Mouse (Mus musculus) heart, embryonic 13.5 days (tissue): ENCODE results near the gene C130074G19Rik. TPM values are rescaled to one million over a fixed set of nuclear protein-coding genes. Genes with fewer than 3 reads are reported as not detected.

Source experiments
- ATAC-seq: fragments of 200-750 bp; cut with Nextera tagmentation; 2 replicates; pipeline ENCODE4 v1.8.0; 2017; ENCODE audit warnings: moderate TSS enrichment; ENCODE audit not compliant: insufficient number of reproducible peaks, low FRiP score, low TSS enrichment; ENCODE audit errors: extremely low read depth
- H3K27ac ChIP-seq: fragments of 300-500 bp; sonication (generic); replicated peaks from 2 replicates; pipeline ENCODE4 v1.5.1; 2015; ENCODE audit warnings: moderate library complexity, mild to moderate bottlenecking, inconsistent platforms
- H3K27me3 ChIP-seq: fragments of 300-500 bp; sonication (generic); replicated peaks from 2 replicates; pipeline ENCODE4 v1.6.1; 2015; ENCODE audit warnings: mild to moderate bottlenecking, inconsistent platforms
- H3K36me3 ChIP-seq: fragments of 300-500 bp; sonication (generic); 2 replicates; pipeline ENCODE4 v1.6.1; 2015; ENCODE audit warnings: mild to moderate bottlenecking, inconsistent platforms
- H3K4me1 ChIP-seq: fragments of 300-500 bp; sonication (generic); 2 replicates; pipeline ENCODE4 v1.6.1; 2015; ENCODE audit warnings: inconsistent platforms
- H3K4me2 ChIP-seq: fragments of 300-500 bp; sonication (generic); 2 replicates; pipeline ENCODE4 v1.6.1; 2015; ENCODE audit warnings: inconsistent platforms, mild to moderate bottlenecking, moderate library complexity
- H3K4me3 ChIP-seq: fragments of 300-500 bp; sonication (generic); 2 replicates; pipeline ENCODE4 v1.5.1; 2015; ENCODE audit warnings: moderate library complexity, mild to moderate bottlenecking, inconsistent platforms
- H3K9ac ChIP-seq: fragments of 300-500 bp; sonication (generic); 2 replicates; pipeline ENCODE4 v1.6.1; 2015; ENCODE audit warnings: inconsistent platforms, mild to moderate bottlenecking, moderate library complexity
- H3K9me3 ChIP-seq: fragments of 300-500 bp; sonication (generic); 2 replicates; pipeline ENCODE4 v1.6.1; 2016; ENCODE audit warnings: inconsistent platforms
- WGBS: fragments of 180-500 bp; shearing (Covaris S2); methylation state at CpG from one replicate; pipeline ENCODE4 v1.1.7; 2015; ENCODE audit warnings: mixed read lengths; 5-methylcytosine and 5-hydroxymethylcytosine counted together
- polyA plus RNA-seq: library from polyadenylated mRNA; unstranded; fragments of >200 nt; fragmentation: Nextera tagmentation; extraction: Ambion mirVana; gene quantifications from 2 replicates; pipeline ENCODE4 v1.2.1, GENCODE M21; 2015

The C130074G19Rik gene
- polyA plus RNA-seq, 1 experiment from 2014 or later, result 0.71 TPM

GRCm38 (mm10) chr1:184873910-184874309 lies 9.1 kb downstream of the C130074G19Rik start:
- H3K4me1 ChIP-seq, result peaks cover 11% of the 10 kb centered on the region; the same call in 1 of the 2 replicates
- H3K4me3 ChIP-seq, result no peak overlapping the region
- no peak for ATAC-seq
- no peak overlapping the region for H3K4me2 ChIP-seq
- no peaks in the 10 kb centered on the region for H3K36me3 ChIP-seq
- no peak overlapping the region for H3K9ac ChIP-seq
- no peak overlapping the region for H3K27ac ChIP-seq
- no peaks in the 10 kb centered on the region for H3K9me3 ChIP-seq
- H3K27me3 ChIP-seq, result no peaks in the 10 kb centered on the region
- 76% methylated on average over 11 of the region's 11 CpGs for WGBS

DNA sequence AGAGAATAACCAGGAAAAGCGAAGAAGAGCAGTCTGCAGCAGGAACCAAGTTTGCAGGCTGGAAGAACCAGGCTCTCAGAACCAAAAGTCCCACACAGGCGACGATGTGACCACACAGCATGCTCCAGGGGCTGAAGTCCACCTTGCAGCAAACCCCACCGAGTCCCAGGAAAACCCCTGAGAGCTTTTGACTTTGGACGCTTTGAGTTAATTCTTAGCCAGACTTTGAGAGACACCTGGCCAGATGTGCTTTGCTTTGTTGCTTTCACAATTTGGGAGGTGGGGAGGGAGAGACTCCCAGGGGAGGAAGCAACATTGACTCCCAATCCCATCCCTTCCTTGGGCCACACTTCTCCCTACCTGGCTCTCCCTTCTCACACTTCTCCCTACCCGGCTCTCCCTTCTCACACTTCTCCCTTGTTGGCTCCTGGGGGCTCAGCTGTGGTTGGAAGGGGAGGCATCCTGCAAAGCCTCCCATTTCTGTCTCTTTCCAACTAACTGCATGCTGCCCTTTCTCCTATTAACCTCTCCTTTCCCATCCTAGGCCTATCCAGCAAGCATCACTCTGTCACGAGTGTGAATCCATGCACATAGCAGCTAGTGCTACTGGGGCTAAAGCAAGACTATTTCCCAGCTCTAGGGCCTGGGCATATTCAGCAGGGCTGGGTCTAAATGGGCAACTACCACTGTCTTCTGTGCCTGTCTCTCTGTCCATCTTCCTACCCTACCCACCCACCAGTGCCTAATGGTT lies 10.8 kb downstream of the C130074G19Rik start:
- Histone ChIP-seq H3K36me3 (no peaks in the 10 kb centered on the region), H3K27me3 (no peaks in the 10 kb centered on the region), H3K4me2 (no peak overlapping the region), H3K4me3 (no peak overlapping the region), H3K4me1 (peaks cover 10% of the 10 kb centered on the region; the same call in 1 of the 2 replicates), H3K9me3 (no peaks in the 10 kb centered on the region), H3K27ac (no peak overlapping the region), H3K9ac (no peak overlapping the region)
- 73% methylated on average over 7 of the region's 7 CpGs for WGBS
- ATAC-seq, result no peak

DNA sequence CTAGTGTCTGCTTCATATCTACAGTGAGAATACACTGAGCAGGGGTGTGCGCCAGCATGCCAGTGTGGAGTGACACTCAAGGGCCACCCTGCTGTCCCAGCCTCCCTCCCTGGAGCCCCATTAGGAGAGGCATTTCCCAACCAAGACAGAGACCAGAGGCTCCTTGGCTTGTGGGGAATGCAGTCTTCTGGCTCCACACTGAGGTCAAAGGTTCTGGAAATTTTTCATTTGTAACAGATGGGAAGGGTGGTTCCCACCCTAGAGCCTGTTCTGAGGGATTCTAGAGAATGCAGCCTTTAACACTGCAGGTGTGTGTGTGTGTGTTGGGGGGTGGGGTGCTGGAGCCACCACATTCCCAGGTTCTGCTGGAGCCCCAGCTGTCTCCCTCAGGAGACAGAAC lies 11.5 kb downstream of the C130074G19Rik start:
- H3K27me3 ChIP-seq, result no peaks in the 10 kb centered on the region
- no peak overlapping the region for H3K27ac ChIP-seq
- H3K4me1 ChIP-seq, result peaks cover 10% of the 10 kb centered on the region; the same call in 1 of the 2 replicates
- H3K4me2 ChIP-seq, result no peak overlapping the region
- no peak for ATAC-seq
- no peaks in the 10 kb centered on the region for H3K9me3 ChIP-seq
- H3K9ac ChIP-seq, result no peak overlapping the region
- WGBS, result 81% methylated on average over 1 of the region's 1 CpGs
- no peaks in the 10 kb centered on the region for H3K36me3 ChIP-seq
- H3K4me3 ChIP-seq, result no peak overlapping the region

- Histone ChIP-seq H3K27me3 (no peaks in the 10 kb centered on the region), H3K4me3 (no peak overlapping the region), H3K4me2 (no peak overlapping the region), H3K36me3 (no peaks in the 10 kb centered on the region), H3K27ac (no peak overlapping the region), H3K9me3 (no peaks in the 10 kb centered on the region), H3K4me1 (peaks cover 10% of the 10 kb centered on the region; the same call in 1 of the 2 replicates), H3K9ac (no peak overlapping the region)
- ATAC-seq, result no peak
- 72% methylated on average over 11 of the region's 11 CpGs for WGBS
Measured at GRCm38 (mm10) chr1:184870646-184871385, 12.2 kb downstream of the C130074G19Rik start.

- 0 out of 2 replicates have a peak overlapping the region, but pooled peaks have one; percentile 24 for H3K27ac ChIP-seq
- WGBS, result 66% methylated on average over 4 of the region's 4 CpGs
- no peak for ATAC-seq
- H3K27me3 ChIP-seq, result no peaks in the 10 kb centered on the region
- peaks cover 10% of the 10 kb centered on the region; the same call in 1 of the 2 replicates for H3K4me1 ChIP-seq
- H3K4me2 ChIP-seq, result no peak overlapping the region
- no peaks in the 10 kb centered on the region for H3K9me3 ChIP-seq
- H3K36me3 ChIP-seq, result no peaks in the 10 kb centered on the region
- H3K4me3 ChIP-seq, result no peak overlapping the region
- H3K9ac ChIP-seq, result no peak overlapping the region
Measured at GRCm38 (mm10) chr1:184869939-184870565, 13.0 kb downstream of the C130074G19Rik start.

DNA sequence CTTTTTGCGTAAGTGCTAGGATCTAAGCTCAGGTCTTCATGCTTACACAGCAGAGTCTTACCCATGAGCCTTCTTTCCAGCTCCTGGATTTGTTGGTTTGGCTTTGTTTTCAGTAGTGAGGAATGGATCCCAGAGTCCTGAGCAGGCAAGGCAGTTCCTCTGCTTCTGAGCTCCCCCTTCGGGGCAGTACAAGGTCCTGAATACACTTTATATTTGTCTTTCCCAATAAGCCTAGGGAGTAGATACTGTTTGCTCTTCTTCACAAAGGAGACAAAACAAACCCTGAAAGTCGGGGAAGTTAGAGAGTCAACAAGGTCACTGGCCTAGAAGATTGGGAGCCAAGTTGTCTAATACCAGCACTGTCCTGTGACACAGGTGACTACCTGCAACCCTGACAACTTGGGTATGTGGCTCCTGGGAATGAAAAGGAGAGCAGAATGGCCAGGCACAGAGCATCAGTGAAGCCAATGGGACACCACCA lies 15.3 kb downstream of the C130074G19Rik start:
- WGBS, result 78% methylated on average over 3 of the region's 3 CpGs
- ATAC-seq, result no peak
- Histone ChIP-seq H3K4me3 (no peak overlapping the region), H3K36me3 (no peaks in the 10 kb centered on the region), H3K4me1 (peaks cover 18% of the 10 kb centered on the region; the same call in 1 of the 2 replicates), H3K27me3 (no peaks in the 10 kb centered on the region), H3K4me2 (no peak overlapping the region), H3K9me3 (no peaks in the 10 kb centered on the region), H3K27ac (no peak overlapping the region), H3K9ac (no peak overlapping the region)

DNA sequence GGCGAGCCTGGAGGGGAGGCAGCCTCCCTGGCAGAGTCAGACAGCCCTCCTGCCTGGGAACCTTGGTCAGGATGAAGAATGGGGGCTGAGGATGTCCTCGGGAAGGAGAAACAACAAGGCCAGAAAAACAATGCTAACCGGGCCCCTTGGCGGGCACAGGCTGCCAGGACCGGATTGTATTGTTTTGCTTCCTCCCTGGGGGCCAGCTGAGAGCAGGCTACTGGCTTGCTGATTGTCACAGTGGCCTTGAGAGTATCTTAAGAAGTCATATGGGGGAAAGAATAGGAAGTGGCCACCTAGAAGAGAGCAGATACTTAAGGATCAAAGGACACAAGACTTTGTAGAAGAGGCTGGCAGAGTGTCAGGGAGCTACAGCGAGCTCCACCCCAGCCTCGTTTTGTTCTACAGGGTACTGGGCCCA lies 18.6 kb downstream of the C130074G19Rik start:
- peak overlapping the region; percentile 74 for H3K27ac ChIP-seq
- 28% methylated on average over 7 of the region's 7 CpGs for WGBS
- H3K4me2 ChIP-seq, result no peak overlapping the region
- ATAC-seq, result no peak
- H3K36me3 ChIP-seq, result no peaks in the 10 kb centered on the region
- H3K4me1 ChIP-seq, result 0 out of 2 replicates have a peak, but pooled peaks cover 7% of the 10 kb centered on the region
- H3K4me3 ChIP-seq, result no peak overlapping the region
- H3K9ac ChIP-seq, result no peak overlapping the region
- H3K9me3 ChIP-seq, result no peaks in the 10 kb centered on the region
- no peaks in the 10 kb centered on the region for H3K27me3 ChIP-seq

GRCm38 (mm10) chr1:184862636-184863035 lies 20.4 kb downstream of the C130074G19Rik start:
- no peak overlapping the region for H3K27ac ChIP-seq
- no peak overlapping the region for H3K4me3 ChIP-seq
- no peaks in the 10 kb centered on the region for H3K27me3 ChIP-seq
- H3K9me3 ChIP-seq, result no peaks in the 10 kb centered on the region
- 81% methylated on average over 6 of the region's 6 CpGs for WGBS
- H3K4me1 ChIP-seq, result 0 out of 2 replicates have a peak, but pooled peaks cover 7% of the 10 kb centered on the region
- no peak for ATAC-seq
- no peak overlapping the region for H3K9ac ChIP-seq
- H3K4me2 ChIP-seq, result no peak overlapping the region
- no peaks in the 10 kb centered on the region for H3K36me3 ChIP-seq

DNA sequence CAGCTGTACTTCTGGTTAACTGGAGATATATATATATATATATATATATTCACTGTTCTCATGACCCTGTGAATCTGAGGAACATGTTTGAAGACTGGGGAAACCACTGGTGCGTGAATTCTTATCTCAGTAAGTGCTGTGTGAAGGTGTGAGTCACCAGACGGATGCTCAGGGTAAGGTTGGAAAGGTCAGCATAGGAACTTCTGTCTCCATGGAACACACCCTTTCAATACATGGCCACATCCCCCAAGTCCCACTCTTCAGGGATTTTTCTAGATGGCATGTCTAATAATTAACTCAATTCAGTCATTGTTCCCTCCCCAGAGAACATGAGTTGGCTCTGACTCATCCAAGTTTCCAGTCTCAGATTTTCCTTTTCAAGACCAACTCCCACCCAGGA lies 21.5 kb downstream of the C130074G19Rik start:
- no peak overlapping the region for H3K4me3 ChIP-seq
- H3K9me3 ChIP-seq, result no peaks in the 10 kb centered on the region
- no peak overlapping the region for H3K27ac ChIP-seq
- no peaks in the 10 kb centered on the region for H3K36me3 ChIP-seq
- 0 out of 2 replicates have a peak, but pooled peaks cover 7% of the 10 kb centered on the region for H3K4me1 ChIP-seq
- H3K4me2 ChIP-seq, result no peak overlapping the region
- no peaks in the 10 kb centered on the region for H3K27me3 ChIP-seq
- WGBS, result 39% methylated on average over 2 of the region's 2 CpGs
- H3K9ac ChIP-seq, result no peak overlapping the region
- no peak for ATAC-seq

GRCm38 (mm10) chr1:184860276-184860675 lies 22.7 kb downstream of the C130074G19Rik start:
- WGBS, result 43% methylated on average over 3 of the region's 3 CpGs
- 0 out of 2 replicates have a peak, but pooled peaks cover 7% of the 10 kb centered on the region for H3K4me1 ChIP-seq

GRCm38 (mm10) chr1:184858253-184858652 lies 24.8 kb downstream of the C130074G19Rik start:
- Histone ChIP-seq H3K4me1 (peaks cover 9% of the 10 kb centered on the region; the same call in 1 of the 2 replicates), H3K27me3 (no peaks in the 10 kb centered on the region), H3K4me2 (no peak overlapping the region), H3K27ac (no peak overlapping the region), H3K36me3 (no peaks in the 10 kb centered on the region), H3K9ac (no peak overlapping the region), H3K9me3 (no peaks in the 10 kb centered on the region), H3K4me3 (no peak overlapping the region)
- WGBS, result 83% methylated on average over 1 of the region's 1 CpGs
- no peak for ATAC-seq

More at GRCm38 (mm10) chr1:184860276-184860675, 22.7 kb downstream of the C130074G19Rik start:
- H3K27ac ChIP-seq, result peak overlapping the region; percentile 50; the same call in 1 of the 2 replicates
- H3K9me3 ChIP-seq, result no peaks in the 10 kb centered on the region
- no peak overlapping the region for H3K9ac ChIP-seq
- H3K36me3 ChIP-seq, result no peaks in the 10 kb centered on the region
- no peak overlapping the region for H3K4me2 ChIP-seq
- H3K4me3 ChIP-seq, result no peak overlapping the region
- ATAC-seq, result 0 out of 2 replicates have a peak, but pooled peaks have one; percentile 31
- no peaks in the 10 kb centered on the region for H3K27me3 ChIP-seq
